Mouse (Mus musculus) ovary, postnatal 36 days (tissue): ENCODE results near the gene Klhdc3.

Experiments
- DNase-seq: peaks from one replicate; pipeline ENCODE4 v3.0.0; 2022; ENCODE audit warnings: low spot score, mixed read lengths

Klhdc3 gene

GRCm38 (mm10) chr17:46680760-46681373 lies at the start of gene Klhdc3:
Klhdc3 (minus strand) TSS chr17:46680914.
- peak; percentile 97 for DNase-seq

GRCm38 (mm10) chr17:46728904-46729318 lies 48.2 kb upstream of the Klhdc3 start, which contains the start of gene Gnmt:
Gnmt (minus strand) TSS chr17:46729168.
- DNase-seq: no peak

GRCm38 (mm10) chr17:46728496-46728895 lies 47.8 kb upstream of the Klhdc3 start:
- no peak for DNase-seq

GRCm38 (mm10) chr17:46728021-46728420 lies 47.3 kb upstream of the Klhdc3 start:
- no peak for DNase-seq

GRCm38 (mm10) chr17:46727271-46727670 lies 46.6 kb upstream of the Klhdc3 start:
- no peak for DNase-seq

- DNase-seq: no peak
These were observed 45.3 kb upstream of the Klhdc3 start for GRCm38 (mm10) chr17:46725731-46726645.

GRCm38 (mm10) chr17:46725273-46725672 lies 44.6 kb upstream of the Klhdc3 start:
- no peak for DNase-seq

- no peak for DNase-seq
These were observed 43.9 kb upstream of the Klhdc3 start for GRCm38 (mm10) chr17:46724477-46725084.

- DNase-seq: no peak
These were observed 40.4 kb upstream of the Klhdc3 start for GRCm38 (mm10) chr17:46721077-46721476.

- DNase-seq: no peak
These were observed 34.2 kb upstream of the Klhdc3 start for GRCm38 (mm10) chr17:46714756-46715481.

- DNase-seq: no peak
These were observed 33.1 kb upstream of the Klhdc3 start for GRCm38 (mm10) chr17:46713849-46714248.

- no peak for DNase-seq
These were observed 31.7 kb upstream of the Klhdc3 start for GRCm38 (mm10) chr17:46712442-46712841.

- DNase-seq: peak; percentile 61
These were observed 31.0 kb upstream of the Klhdc3 start for GRCm38 (mm10) chr17:46711612-46712271.

GRCm38 (mm10) chr17:46710959-46711597 lies 30.4 kb upstream of the Klhdc3 start, which contains the start of gene Pex6:
Pex6 (plus strand) TSS chr17:46711463.
- peak; percentile 89 for DNase-seq

GRCm38 (mm10) chr17:46706375-46707089 lies 25.8 kb upstream of the Klhdc3 start:
- DNase-seq: no peak

- DNase-seq: peak; percentile 95
These were observed 24.4 kb upstream of the Klhdc3 start, which contains the start of gene Ppp2r5d for GRCm38 (mm10) chr17:46704887-46705835. Ppp2r5d (minus strand) TSS chr17:46705111.

GRCm38 (mm10) chr17:46703971-46704886 lies 23.5 kb upstream of the Klhdc3 start:
- no peak for DNase-seq

GRCm38 (mm10) chr17:46702506-46702905 lies 21.8 kb upstream of the Klhdc3 start:
- no peak for DNase-seq
